ENCODE assay signal across 22 mouse cellular contexts in the genomic region with DNA sequence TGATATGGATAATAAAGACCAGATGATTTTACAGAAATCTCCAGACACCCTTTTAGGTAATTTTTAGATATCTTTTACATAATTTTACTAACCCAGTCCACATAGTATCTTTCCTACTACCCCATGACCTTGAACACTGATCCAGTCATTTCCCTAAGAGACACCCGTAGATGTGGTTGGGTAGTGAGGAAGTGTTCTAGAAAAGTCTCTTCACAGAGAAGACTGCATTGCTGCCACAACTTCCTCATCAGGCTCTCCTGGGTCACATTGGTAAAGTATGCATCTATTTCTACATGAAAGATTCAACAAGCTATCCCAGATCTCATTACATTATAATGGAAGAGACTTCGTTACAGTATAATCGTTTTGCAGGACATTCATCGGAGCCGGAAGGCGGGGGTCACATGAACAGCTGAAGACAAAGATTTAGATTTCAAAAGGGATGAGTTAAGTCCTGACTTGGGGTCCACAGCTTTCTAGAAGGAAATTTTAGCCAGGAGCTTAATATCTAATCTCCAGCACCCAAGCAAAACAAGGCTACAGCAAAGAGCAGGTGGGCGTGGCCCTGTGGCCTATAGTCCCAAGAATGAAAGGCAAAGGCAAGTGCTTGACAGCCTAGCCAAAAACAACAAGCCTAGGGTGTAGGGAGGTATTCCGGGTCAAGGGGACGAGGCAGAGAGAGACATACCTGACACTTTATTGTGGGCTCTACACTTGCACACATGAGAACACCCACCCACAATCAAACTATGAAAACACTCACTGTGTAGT.
DNase-seq lines count a peak whose midpoint lies in the region; ATAC-seq lines count a peak whose summit lies in the region.
"Had no signal": no experiment of that assay in that cellular context is flagged by ENCODE, and none has a peak within 500 bp of the region (broad histone marks: within the 10 kb centered on the region; RNA-seq: fewer than 3 reads in every experiment).

No protein-coding gene starts in this region.

- peak; percentile 59 for DNase-seq in kidney, postnatal 14 days
- peak; percentile 34 for DNase-seq in thymus, postnatal 4 days
- no peak for DNase-seq in thymus, adult 18-20 months
- DNase-seq in ZHBTc4 (ENCODE audit: low read depth, low spot score): peak; percentile 22
- no peak for DNase-seq in ovary, postnatal 10 days (ENCODE audit: low spot score)
- DNase-seq in lung, postnatal 36 days: no peak
- DNase-seq: adrenal gland, adult 2 months; B cell, adult 2 months; cerebellum, adult 11-12 months; cerebellum, postnatal 14 days; heart, postnatal 10 days; kidney, adult 2 months; layer of hippocampus, adult 9-11 months; left cerebral cortex, postnatal 4 days had no signal

- H3K36me3 ChIP-seq in kidney, embryonic 15.5 days: no peaks in the 10 kb centered on the region
- H3K36me3 ChIP-seq: embryonic facial prominence, embryonic 12.5 days; heart, embryonic 12.5 days; hindbrain, embryonic 12.5 days; limb, embryonic 15.5 days had no signal

- WGBS in kidney, embryonic 15.5 days: 83% methylated on average over 9 of the region's 9 CpGs

- H3K4me1 ChIP-seq in kidney, embryonic 15.5 days: 0 out of 2 replicates have a peak, but pooled peaks cover 7% of the 10 kb centered on the region
- H3K4me1 ChIP-seq: embryonic facial prominence, embryonic 12.5 days; forebrain, embryonic 13.5 days; hindbrain, embryonic 12.5 days; midbrain, embryonic 12.5 days had no signal

- no peak overlapping the region for H3K4me3 ChIP-seq in kidney, embryonic 15.5 days (replicated peaks)
- H3K4me3 ChIP-seq: embryonic facial prominence, embryonic 12.5 days; forebrain, embryonic 13.5 days; heart, embryonic 12.5 days; hindbrain, embryonic 12.5 days; limb, embryonic 15.5 days; midbrain, embryonic 12.5 days had no signal

- no peak overlapping the region for H3K27ac ChIP-seq in kidney, embryonic 15.5 days
- H3K27ac ChIP-seq: embryonic facial prominence, embryonic 12.5 days; forebrain, embryonic 13.5 days; hindbrain, embryonic 12.5 days; limb, embryonic 15.5 days; midbrain, embryonic 12.5 days had no signal

- ATAC-seq in kidney, embryonic 15.5 days (replicated peaks; ENCODE audit: low FRiP score): no peak
- peak; percentile 33; the same call in 1 of the 2 replicates for ATAC-seq in monocyte, adult 5-6 weeks (replicated peaks; ENCODE audit: insufficient number of reproducible peaks, low FRiP score, low TSS enrichment, poor library complexity, severe bottlenecking)
- ATAC-seq: forebrain, embryonic 13.5 days had no signal

- no peaks in the 10 kb centered on the region for H3K9me3 ChIP-seq in kidney, embryonic 15.5 days (replicated peaks)
- H3K9me3 ChIP-seq: embryonic facial prominence, embryonic 12.5 days; forebrain, embryonic 13.5 days; heart, embryonic 12.5 days; hindbrain, embryonic 12.5 days; limb, embryonic 15.5 days; midbrain, embryonic 12.5 days had no signal

- H3K4me2 ChIP-seq in kidney, embryonic 15.5 days: no peak overlapping the region
- H3K4me2 ChIP-seq: embryonic facial prominence, embryonic 12.5 days; forebrain, embryonic 13.5 days; heart, embryonic 12.5 days; hindbrain, embryonic 12.5 days; limb, embryonic 15.5 days; midbrain, embryonic 12.5 days had no signal

- H3K27me3 ChIP-seq in kidney, embryonic 15.5 days: no peaks in the 10 kb centered on the region
- H3K27me3 ChIP-seq: embryonic facial prominence, embryonic 12.5 days; forebrain, embryonic 13.5 days; heart, embryonic 12.5 days; hindbrain, embryonic 12.5 days; limb, embryonic 15.5 days; midbrain, embryonic 12.5 days had no signal

- no peak overlapping the region for H3K9ac ChIP-seq in kidney, embryonic 15.5 days
- H3K9ac ChIP-seq: embryonic facial prominence, embryonic 12.5 days; forebrain, embryonic 13.5 days; heart, embryonic 12.5 days; hindbrain, embryonic 12.5 days; limb, embryonic 15.5 days; midbrain, embryonic 12.5 days had no signal

Comparison
In these comparisons a context has a peak if more than half of its experiments do, and no peak if none do; other contexts are left out.
1. DNase-seq: peak in kidney, postnatal 14 days (single experiment), thymus, postnatal 4 days (single experiment) and ZHBTc4 (single experiment); none in thymus, adult 18-20 months (0 of 2), ovary, postnatal 10 days (single experiment) and lung, postnatal 36 days (single experiment).